Mouse (Mus musculus): ENCODE data around the gene Gm8332.
"Not testable (repeated sequence)": the region's sequence is repeated elsewhere in the genome, so short reads cannot be mapped to it uniquely, and the experiment has no call there.

Gene Gm8332

DNA sequence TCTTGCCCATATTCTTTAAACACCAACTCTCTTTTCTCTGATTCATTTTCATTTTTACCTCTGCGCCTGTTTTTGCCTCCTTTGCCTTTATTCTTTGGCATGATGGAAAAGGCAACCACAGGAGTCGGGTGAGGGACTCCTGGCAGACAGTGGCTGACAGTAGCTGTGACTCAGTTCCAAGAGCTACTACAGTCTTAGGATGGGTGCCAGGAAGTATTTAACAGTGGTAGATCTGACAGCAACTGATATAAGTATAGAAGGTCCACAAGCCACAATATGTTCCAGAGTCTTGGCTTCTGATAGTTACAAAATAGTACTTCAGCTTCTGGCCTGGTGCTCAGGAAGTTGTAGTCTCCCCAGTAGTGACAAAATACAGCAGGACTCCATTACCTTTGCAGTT lies at the start of gene Gm8332:
Gene Gm8332, minus strand, starts transcription at position 101 of the 400 bp plus-strand sequence.
- not testable (repeated sequence) for DNase-seq (ENCODE audit: low spot score)

DNA sequence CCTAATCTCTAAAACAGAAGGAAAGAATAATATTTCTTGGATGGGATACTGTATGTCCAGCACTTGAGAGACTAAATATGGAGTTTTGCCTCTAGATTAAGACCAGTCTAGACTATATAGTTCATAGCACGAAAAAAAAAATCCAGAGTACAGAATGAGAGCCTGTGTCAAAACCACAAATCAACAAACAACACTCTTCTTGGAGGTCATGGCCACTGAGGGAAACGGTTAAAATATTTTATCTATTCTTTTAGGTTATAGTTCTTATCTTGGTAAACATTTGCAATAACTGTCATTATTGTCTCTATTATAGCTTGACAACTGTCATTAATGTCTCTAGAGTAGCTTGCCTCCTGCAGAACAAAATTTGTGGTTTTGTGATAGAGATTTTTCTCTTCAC lies 47.3 kb upstream of the Gm8332 start:
- DNase-seq (ENCODE audit: low spot score) = not testable (repeated sequence)

DNA sequence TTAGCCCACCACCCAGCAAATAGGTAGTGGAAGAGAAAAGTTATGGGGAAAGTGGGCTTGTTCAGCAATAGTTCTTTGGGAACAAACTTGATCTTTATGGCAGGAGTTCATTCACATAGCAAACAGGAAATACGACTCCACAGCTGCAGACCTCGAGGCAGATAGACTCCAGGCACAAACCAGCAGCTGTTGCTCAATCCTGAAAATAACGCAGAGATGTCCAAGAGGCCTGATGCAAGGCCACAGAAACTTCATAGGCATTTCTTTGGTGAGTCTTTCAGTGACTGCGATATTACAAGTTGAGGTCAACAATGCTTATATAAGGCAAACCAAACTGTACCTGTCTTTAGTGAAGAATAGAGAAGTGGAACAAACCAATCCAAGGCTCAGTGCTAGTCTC lies 43.2 kb upstream of the Gm8332 start:
- not testable (repeated sequence) for DNase-seq (ENCODE audit: low spot score)

DNA sequence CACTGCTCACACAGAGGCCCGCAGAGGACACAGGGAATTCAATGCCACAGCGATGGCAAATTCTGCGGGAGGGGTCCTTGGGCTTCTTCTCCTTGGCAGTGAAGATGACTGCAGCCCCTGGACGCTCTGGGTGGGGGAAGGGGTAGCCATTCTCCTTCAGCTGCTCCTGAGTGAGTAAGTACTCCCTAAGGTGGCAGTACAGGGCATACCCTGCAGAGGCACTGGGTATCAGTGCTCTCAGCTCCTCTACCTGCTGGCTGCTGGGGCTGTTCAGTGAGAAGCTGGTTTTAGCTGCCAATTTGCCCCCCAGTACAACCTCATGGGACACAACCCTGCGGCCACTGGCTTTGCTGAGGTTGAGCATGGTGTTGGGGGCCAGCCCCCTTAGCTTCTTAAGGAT lies 35.3 kb upstream of the Gm8332 start:
- DNase-seq (ENCODE audit: low spot score) = not testable (repeated sequence)

DNA sequence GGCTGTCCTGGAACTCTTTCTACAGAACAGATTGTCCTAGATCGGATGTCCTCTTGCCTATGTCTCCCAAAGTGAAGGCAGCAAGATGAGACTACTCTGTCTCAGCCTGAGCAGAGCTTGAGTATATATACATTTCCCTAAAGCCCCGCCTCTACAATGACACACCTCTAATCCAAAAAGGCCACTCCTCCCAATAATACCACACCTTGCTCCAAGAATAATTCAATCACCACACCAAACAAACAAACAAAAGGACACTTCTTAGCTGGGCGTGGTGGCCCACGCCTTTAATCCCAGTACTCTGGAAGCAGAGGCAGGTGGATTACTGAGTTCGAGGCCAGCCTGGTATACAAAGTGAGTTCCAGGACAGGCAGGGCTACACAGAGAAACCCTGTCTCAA lies 24.5 kb upstream of the Gm8332 start, which contains the start of gene Gm5662:
Gene Gm5662, minus strand, starts transcription at position 101 of the 400 bp plus-strand sequence.
- not testable (repeated sequence) for DNase-seq (ENCODE audit: low spot score)

DNA sequence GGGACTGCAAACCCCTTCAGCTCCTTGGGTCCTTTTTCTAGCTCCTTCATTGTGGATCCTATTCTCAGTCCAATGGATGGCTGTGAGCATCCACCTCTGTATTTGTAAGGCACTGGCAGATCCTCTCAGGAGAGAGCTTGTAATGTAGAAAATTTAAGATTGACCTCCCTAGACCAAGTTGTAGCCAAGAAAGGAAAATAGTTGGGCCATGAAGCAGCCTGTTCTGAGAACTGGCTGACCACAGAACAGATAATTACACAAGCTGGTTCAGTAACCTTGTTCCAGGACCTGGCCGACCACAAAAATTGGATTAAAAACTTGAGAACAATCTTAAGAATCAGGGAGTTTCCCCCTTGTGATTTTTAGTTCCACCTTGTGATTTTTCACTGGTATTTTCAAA lies 7.3 kb upstream of the Gm8332 start:
- DNase-seq (ENCODE audit: low spot score) = no peak

DNA sequence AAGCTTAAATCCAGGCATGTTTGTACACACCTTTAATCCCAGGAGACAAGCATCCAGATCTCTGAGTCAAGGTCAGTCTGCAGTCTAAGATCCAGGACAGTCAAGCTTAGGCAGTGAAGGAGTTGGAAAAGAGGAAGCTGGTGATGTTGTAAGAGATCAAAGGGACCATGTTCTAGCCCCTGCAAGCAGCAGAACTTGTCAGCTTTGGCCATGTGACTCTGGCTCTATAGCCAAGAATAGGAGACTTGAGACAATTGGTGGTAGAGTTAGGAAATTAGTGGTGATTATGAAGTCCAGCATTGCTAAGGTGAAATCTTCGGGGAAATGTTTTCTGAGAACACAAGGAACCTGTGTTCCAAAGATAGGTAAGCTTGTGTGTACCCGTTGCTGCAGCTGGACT lies 6.0 kb upstream of the Gm8332 start:
- DNase-seq (ENCODE audit: low spot score) = not testable (repeated sequence)

DNA sequence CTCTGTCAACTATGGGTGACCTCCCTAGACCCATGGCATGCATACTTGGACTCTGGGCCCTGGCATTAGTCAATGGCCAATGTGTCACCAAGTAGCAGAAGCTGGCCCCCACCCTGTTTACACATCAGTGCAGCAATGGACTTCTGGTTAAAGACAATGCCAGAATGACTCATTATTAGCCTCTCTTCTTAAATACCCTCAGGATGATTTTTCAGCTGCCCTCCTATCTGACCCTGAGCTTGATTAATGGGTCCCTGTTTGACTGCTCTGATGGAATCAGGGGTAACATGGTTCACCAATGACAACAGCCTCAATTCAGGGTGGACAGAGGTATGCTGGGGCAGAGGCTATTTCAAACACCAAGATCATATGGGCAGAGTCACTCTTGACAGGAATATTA lies 4.1 kb downstream of the Gm8332 start:
- DNase-seq (ENCODE audit: low spot score) = not testable (repeated sequence)

DNA sequence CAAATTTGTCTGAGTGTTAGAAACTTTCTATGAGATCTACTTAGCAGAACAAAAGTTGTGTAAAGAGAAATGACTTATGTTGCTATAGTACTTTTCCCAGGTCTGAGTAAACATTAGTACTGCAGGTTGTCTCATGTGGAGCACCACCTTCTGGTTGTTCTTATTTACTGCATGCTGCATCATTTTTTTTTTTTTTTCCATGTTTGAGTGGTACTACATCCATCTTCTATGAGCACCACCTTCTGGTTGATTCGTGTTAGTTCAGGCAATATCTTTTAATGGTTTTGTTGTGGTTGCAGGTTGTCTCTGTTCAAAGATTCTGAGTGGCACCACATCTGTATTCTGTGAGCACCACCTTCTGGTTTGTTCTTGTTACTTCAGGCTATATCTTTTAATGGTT lies 7.0 kb downstream of the Gm8332 start:
- not testable (repeated sequence) for DNase-seq (ENCODE audit: low spot score)

DNA sequence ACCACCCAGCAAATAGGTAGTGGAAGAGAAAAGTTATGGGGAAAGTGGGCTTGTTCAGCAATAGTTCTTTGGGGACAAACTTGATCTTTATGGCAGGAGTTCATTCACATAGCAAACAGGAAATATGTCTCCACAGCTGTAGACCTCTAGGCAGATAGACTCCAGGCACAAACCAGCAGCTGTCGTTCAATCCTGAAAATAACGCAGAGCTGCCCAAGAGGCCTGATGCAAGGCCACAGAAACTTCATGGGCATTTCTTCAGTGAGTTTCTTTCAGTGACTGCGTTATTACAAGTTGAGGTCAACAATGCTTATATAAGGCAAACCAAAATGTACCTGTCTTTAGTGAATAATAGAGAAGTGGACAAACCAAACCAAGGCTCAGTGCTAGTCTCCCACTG lies 30.5 kb downstream of the Gm8332 start:
- no peak for DNase-seq (ENCODE audit: low spot score)

DNA sequence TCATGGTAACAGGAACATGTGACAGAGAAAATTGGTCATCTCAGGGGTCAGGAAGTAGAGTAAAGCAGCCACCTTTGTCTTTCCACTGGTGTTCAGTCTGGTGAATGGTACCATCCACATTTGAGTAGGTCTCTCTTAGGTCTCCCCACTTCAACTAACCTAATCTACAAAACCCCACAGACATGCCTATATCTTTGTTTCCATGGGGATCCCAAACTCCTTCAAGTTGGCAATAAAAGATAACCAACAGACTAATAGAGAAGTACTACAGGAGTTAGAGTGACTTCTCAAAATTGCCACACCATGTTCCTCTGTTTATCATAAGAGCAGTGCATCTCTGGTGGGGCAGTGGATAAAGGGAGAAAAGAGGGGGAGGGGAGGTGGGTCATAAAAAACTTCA lies 31.8 kb downstream of the Gm8332 start:
- not testable (repeated sequence) for DNase-seq (ENCODE audit: low spot score)

DNA sequence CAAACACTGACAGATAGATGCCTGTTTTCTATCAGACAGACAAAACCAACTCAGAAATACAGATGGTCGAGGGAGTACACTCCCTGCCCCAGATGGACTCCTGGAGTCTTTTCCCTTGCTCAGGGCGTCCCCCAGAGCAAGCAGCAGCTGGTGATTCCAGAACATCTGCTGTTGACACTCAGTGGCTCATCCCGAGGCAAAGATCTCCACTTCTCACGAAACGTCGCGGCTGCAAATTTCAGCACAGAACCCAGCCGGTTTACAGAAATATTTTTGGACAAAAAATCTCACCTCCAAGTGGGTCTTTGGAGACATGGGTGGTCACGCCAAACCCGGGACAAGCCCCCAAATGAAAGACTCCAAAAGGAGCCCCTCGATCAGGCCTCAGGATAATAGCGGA lies 35.3 kb downstream of the Gm8332 start:
- DNase-seq (ENCODE audit: low spot score) = no peak

DNA sequence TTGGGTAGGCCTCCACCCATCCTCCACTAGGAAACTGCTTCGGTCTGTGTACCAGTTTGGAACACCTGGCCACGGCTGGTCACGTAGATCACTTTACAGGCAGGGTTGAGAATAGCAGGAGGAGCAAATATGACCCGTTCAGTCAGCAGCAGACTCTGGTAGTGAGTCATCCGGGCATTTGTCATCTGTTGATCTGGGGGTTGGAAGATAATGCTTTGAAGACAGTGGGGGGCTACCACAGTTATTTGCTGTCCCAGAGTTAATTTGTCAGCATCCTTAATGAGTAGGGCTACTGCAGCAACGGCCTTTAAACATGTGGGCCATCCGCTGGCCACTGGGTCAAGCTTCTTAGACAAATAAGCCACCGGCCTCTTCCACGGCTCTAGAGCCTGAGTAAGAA lies 38.4 kb downstream of the Gm8332 start:
- not testable (repeated sequence) for DNase-seq (ENCODE audit: low spot score)

DNA sequence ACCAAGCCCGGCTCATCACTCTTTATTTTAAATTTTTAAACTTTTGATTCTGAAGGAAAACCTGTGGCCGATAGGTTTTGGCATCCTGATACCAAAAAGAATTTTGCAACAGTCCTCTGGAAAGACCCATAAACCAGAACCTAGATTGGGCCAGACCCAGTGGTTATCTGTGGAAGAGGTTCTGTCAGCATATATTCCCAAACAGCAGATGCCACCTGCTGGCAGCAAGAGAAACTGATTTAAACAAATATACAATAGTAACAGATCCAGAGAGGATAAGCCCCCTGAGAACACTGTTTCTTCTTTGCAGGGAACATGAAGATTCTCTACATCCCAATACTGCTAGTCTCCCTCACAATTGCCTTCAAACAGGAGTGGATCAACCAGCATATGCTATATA lies 47.0 kb downstream of the Gm8332 start:
- no peak for DNase-seq (ENCODE audit: low spot score)
